Mouse (Mus musculus): ENCODE measurements around the gene Gm17571.
A peak's percentile ranks its signal among the peaks of the same experiment; 100 is the strongest.

Gm17571 gene

DNA sequence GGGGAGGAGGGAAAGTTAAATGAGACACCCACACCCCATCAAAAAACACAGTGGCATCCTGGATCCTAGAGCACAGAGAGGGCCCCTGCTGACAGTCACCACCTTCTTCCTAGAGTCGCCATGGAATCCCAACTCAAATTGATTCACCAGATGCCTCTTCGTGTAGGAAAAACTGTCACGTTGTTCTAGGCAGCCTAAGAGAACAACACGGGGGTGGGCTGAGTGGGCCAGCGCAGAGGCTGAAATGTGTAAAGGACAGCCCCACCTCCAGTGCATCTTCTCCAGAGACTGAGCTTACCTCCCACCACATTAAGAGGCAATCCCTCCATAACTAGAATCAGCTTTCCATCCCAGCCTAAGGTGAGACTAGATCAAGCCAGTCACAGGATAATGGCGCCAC, 11.2 kb upstream of the Gm17571 start:
- DNase-seq (ENCODE audit: low read depth in 2 of 2, low spot score in 2 of 2) = no peak

DNA sequence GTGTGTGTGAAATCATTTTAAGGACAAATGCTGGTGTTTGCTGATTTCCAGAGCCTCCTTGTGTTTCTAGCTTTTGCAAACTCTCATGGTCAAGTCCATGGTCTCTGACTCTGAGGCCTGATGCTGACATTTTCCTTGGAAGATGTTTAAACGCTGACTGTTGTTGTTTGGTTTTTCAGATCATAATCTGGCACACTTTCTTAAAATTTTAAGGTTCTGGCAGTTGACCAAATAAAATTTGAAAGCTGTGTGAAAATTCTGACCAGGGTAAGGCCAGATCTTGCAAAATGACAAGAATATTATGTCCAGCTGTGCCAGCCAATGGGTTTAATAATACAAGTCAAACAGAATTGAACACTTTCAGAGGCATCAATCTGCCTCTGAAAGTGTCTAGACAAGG, 8.7 kb upstream of the Gm17571 start:
- no peak for DNase-seq (ENCODE audit: low read depth in 2 of 2, low spot score in 2 of 2)

DNA sequence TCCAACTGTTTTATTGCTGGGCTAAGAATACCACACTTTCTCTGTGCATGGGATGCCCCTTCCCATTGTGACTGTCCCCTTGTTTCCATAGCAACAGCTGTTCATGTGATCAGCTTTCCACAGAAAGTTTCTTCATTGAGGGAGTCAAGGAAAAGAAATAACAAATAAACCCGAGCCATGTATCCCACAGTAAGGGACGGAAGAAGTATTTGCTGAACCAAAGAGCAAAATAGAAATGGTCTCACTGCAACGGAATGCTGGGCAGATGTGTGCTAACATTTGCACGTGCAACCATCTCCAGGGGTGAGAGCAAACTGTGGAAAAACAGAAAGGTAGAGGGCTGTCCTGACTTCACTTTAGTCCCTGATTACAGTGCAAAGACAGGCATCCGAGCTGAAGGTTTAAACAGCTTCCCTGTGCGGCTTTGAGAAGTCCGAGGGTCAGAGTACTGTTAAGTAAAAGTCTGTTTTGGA, 8.1 kb upstream of the Gm17571 start:
- no peak for DNase-seq (ENCODE audit: low read depth in 2 of 2, low spot score in 2 of 2)

DNA sequence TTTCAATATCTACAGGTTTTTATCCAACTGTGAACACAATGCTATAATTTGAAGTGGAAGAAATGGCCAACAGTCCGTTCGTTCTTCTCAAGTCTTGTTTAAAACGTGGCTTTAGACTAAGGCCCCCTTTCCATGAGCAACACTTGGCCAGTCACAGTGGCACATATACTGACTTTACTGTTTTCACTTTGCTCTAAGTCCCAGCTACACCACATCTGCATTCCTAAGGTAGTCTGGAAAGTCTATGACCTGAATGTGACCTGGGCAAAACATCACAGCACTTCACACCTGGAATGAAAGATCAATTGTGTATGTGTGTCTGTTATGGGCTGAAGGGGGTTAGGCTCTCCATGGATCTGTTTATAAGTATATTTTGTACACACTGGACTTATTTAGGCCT, 2.2 kb upstream of the Gm17571 start:
- DNase-seq (ENCODE audit: low read depth in 2 of 2, low spot score in 2 of 2) = no peak

DNA sequence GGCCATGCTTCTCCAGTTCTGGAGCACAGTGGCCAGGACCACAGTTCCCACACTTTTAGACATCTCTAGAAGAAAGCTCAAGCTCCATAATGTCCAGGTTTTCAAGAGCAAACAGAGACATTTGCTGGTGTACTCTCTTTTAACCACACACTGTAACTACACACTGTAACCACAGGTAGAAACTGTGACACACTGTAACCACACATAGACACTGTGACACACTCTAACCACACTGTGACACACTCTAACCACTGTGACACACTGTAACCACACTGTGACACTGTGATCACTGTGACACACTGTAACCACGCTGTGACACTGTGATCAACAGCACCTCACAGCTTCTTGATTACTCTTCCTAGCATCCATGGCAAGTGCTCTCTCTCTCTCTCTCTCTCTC, 317 bp downstream of the Gm17571 start:
- DNase-seq (ENCODE audit: low read depth in 2 of 2, low spot score in 2 of 2) = peak; percentile 64 to 69

DNA sequence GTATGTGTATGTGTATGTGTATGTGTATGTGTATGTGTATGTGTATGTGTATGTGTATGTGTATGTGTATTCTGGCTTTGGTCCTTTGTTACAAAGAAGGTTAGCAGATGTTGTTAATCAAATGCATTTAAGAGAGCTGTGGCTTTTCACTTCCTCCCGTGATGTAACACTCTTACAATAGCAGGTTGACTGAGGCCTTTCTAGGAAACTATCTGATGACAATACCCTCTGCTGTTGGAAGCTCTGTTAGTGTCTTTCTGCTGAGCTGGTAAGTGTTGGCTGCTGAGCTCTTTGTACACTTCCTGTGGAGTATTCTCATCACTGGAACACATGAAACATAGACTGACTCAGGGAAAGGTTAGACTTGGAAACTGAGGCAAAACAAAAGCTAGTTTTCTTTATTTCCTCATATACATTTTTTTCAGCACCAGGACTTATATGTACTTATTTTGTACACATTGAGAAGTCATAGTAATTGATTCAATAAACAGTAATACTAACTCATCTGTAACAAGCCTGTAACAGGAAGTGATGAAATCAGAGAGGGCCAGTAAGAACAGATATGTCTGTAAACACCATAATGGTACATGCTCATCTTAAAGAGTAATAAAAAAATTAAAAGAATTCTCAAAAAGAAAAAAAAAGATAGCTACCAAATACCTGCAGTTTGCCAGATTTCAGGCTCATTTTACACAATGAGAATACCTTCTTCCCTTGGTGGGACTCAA, 2.9 kb downstream of the Gm17571 start:
- DNase-seq (ENCODE audit: low read depth in 2 of 2, low spot score in 2 of 2) = peak; percentile 59 to 68

DNA sequence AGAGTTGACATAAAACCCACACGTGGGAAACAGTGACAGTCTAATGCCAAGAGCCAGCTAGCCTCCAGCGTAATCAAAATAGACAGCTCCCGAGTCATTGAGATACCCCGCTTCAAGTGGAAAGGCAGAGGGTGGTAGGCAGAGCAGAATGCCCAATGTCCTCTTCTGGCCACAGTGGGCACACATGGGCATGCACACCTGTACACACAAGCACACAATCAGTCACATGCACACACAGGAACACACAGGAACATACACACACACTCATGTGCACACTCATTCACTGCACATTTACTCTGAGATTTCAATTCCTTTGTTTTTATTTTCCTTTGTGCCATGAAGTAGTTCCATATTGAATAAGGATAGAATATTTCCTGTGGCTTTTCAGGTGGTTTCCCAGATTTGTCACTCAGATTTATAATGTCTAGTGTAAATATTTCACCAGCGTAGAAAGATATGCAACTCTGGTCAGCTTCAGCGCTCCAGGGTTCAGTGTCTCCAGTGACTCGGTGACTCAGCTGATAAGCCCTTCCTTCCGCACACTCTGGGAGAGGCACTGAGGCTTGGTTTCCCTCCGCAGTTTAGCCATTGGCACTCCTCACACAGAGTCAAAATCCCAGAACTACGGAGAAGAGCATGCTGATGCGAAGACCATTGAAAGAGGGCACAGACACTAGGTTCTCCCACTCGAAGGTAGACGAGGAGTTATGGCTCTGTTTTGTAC, 4.4 kb downstream of the Gm17571 start:
- DNase-seq (ENCODE audit: low read depth in 2 of 2, low spot score in 2 of 2) = no peak

DNA sequence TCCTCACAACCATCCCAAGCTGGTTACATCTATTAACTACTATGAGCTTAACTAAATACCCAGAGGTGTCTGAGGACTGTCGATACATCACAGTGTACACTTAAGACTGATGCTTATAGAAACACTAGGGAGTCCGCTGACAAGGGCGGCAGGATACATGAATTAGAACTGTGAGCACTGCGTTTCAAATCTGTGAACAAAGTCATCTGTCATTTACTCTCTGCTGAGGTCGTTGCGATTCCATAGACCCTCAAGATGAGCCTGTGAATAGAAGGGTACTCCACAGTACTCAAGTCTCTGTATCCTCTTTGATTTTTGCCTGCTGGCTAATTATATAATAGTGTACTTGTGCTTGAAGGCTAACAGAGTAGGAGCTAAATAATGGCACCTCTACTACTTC, 5.6 kb downstream of the Gm17571 start:
- DNase-seq (ENCODE audit: low read depth in 2 of 2, low spot score in 2 of 2) = no peak

DNA sequence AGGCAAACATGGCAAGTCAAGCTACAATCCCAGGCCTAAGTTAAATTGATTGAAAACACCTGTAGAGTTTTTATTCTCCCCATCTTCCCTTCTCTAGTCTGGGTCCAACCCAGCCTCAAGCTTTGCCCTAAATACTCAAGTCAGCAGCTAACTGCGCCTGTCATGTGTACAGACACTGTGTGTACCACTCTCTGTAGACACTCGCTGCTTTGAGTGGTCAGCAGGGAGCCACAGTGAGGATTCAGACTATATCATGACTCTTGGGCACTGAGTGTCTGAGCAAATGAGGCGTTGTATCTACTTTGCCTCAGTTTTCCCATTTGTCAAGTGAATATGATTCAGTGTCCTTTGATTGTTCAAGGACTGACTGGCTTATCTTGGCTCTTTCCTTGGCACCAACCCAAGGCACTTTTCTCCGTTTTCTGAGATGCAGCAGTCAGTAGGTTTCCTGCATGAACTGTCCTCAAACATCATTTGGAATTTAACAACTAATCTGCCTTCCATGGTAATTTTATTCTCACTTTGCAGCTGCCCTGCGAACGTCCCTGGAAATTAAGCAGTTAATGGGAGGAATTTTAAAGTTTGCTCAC, 13.0 kb downstream of the Gm17571 start:
- DNase-seq (ENCODE audit: low read depth in 2 of 2, low spot score in 2 of 2) = no peak

DNA sequence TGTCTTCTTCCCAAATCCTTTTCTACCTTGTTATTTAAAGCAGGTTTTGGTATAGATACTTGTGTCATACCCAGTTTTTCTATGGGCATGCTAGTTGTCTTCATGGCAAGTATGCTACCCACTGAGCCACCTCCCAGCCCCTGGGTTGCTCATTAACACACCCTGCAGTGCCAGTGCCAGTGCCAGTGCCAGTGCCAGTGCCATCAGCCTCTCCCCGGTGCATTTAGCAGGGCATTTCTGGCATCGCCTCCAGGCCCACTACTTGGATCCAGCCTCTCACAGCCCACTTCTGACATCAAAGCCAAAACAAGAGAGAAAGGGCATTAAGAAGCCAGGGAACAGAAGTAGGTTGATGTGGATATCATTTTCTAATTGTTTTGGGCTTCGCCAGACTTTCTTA, 14.9 kb downstream of the Gm17571 start:
- no peak for DNase-seq (ENCODE audit: low read depth in 2 of 2, low spot score in 2 of 2)

DNA sequence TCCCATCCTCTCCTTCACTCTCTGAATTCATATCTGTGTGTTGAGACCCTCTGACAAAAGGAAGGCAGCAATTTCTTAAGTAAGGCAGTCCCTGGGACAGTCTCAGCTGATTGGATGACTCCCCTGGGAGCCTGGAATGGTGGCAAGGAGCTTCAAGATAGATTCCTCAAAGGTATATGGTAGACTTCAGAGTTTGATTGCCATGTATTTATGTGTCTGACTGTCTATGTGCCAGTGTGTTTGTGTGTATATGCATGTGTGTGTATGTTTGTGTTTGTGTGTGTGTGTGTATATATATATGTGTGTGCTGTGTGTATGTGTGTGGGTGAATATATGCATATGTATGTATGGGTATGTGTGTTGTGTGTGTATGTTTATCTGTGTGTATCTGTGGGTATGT, 15.8 kb downstream of the Gm17571 start:
- no peak for DNase-seq (ENCODE audit: low read depth in 2 of 2, low spot score in 2 of 2)

DNA sequence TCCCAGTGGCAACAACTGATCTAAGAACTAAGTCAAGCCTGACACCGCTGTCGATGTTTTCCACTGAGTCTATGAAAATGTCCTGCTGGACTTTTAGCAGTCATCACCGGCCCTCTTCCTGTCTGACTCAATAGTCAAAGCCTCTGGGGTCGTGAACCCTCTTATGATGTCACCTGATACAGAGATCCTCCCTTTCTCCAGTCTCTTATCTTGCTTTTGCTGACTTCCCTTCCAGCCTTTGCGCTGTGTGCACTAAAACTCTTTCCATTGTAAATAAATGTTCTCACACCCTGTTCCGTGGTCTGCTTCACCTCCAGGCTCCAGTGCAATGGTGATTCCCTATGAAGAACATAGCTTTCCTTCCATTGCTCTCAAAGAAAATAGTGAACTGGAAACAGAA, 16.3 kb downstream of the Gm17571 start:
- DNase-seq (ENCODE audit: low read depth in 2 of 2, low spot score in 2 of 2) = no peak

DNA sequence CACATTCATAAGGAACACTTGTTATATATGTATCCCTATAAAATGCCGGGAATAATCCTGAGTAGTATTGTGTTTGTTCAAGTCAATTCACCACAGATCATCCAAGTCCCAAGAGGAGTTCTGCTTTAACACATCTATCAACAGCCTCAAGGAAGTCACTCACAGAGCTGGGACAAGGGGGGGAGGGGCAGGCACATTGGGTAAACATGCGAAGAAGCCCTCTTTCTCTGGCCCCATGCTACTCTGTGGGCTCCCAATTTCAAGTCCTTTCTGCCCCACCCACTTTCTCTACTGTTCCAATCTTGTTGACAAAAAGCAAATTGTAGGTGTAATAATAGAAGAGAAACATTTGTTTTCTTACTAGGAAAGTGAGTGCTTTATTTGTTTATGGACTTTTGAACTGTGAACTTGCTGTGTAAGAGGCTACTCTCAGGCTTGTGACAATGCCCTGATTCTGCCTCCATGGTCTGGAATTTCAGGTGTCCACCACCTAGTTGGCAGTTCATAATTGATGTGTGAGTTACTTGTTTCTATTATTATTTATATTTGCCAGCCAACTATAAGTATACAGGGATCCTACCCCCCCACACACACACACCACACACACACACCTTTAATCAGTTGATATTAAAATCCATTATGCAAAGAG, 17.0 kb downstream of the Gm17571 start:
- DNase-seq (ENCODE audit: low read depth in 2 of 2, low spot score in 2 of 2) = no peak

DNA sequence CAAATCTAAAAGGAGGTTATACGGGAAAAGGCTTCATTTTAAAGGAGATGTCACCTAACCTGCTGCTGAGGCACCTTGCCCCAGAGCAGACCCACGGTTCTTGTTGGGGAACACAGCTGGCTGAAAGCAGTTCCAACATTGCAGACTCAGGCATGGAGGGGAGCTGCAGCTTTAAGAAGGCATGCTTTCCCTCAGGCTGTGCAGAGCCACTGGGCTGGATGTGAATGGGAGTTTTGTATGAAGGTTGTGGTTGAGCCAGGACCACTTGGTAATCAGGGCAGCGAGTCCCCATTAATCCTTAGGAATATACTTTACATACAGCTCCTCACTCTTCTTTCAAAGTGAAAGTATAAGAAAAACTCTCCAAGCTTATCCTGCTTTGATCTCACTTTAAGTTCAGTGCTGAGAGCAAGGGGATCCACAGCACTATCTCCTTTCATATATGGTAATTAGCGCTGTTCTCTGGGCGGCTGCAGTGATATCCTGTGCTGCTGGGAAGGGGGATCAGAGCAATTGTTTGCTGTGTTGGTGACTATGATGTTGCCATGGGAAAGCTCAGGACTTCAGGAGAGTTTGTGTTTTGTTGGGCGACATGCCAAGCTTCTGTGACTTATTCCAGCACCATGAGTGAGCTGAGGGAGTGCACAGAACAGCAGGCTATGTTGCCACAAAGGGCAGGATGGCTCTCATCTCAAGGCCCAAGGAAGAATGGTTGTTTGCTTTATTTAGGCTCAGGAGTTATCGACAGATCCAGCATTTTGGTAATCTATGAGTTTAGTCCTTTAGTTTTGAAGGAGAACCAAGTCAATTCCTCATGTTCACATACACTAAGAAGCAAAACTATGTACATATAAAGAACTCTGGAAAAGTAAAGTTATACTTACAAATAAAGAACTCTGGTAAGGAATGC, 21.3 kb downstream of the Gm17571 start:
- no peak for DNase-seq (ENCODE audit: low read depth in 2 of 2, low spot score in 2 of 2)

DNA sequence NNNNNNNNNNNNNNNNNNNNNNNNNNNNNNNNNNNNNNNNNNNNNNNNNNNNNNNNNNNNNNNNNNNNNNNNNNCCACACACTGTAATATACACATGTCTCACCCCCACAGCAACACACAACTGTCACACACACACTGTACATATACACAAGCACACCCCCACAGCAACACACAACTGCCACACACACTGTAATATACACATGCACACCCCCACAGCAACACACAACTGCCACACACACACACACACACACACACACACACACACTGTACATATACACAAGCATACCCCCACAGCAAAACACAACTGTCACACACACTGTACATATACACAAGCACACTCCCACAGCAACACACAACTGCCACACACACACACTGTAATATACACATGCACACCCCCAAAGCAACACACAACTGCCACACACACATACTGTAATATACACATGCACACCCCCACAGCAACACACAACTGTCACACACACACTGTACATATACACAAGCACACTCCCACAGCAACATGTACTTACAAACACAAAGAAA, 32.3 kb downstream of the Gm17571 start:
- DNase-seq (ENCODE audit: low read depth in 2 of 2, low spot score in 2 of 2) = no peak
